Mouse (Mus musculus) gastrocnemius, postnatal 36 days (tissue): ENCODE data around the gene Zmym1. TPM values are rescaled to one million over a fixed set of nuclear protein-coding genes. Genes with fewer than 3 reads are reported as not detected.

Experiments used
- total RNA-seq, 2 experiments: library from RNA; stranded (reverse); gene quantifications; 2 replicates each; pipeline ENCODE4 v1.2.3; 2021

Gene Zmym1
- total RNA-seq, 2 experiments from 2014 or later: 4.2 to 4.5 TPM

Other genes with a start within 250 kb of the Zmym1 start
- gene Zmym4, start 93.0 kb downstream of the Zmym1 start, total RNA-seq: 10 to 100 TPM; 13.8 to 15.9 TPM
- 10 to 100 TPM; 46.7 to 58.7 TPM for gene Sfpq, start 39.8 kb downstream of the Zmym1 start, total RNA-seq
- 1 to 10 TPM; 3.4 to 4.7 TPM for gene Zmym6, start 16.2 kb upstream of the Zmym1 start, total RNA-seq
- 1 to 10 TPM in 1 of 2 experiments, under 1 TPM in 1; 0.77 to 1.2 TPM for gene Tmem35b, start 62.5 kb upstream of the Zmym1 start, total RNA-seq
- under 1 TPM in 1 of 2 experiments, not detected in 1; 0.23 TPM for gene Dlgap3, start 108.1 kb upstream of the Zmym1 start, total RNA-seq
- 10 to 100 TPM; 29.7 to 34.2 TPM for gene Smim12, start 182.6 kb upstream of the Zmym1 start, total RNA-seq